Mouse (Mus musculus) MEL (cell line): ENCODE measurements around the gene Cenpl. TPM values are rescaled to one million over a fixed set of nuclear protein-coding genes. Genes with fewer than 3 reads are reported as not detected.

Experiments
- DNase-seq: peaks from one replicate; pipeline ENCODE4 v3.0.0; 2011; ENCODE audit warnings: low read depth, low spot score
- H3K27ac ChIP-seq: 2 replicates; pipeline ENCODE4 v1.5.1; 2012; ENCODE audit warnings: low read depth, mild to moderate bottlenecking, control low read depth, low read length, moderate library complexity; ENCODE audit not compliant: control insufficient read depth
- H3K27me3 ChIP-seq, 2 experiments: fragments of 150-350 bp in 1 of 2; sonication (generic) in 1 of 2; 2 replicates each; pipeline ENCODE4 v1.6.1; 2012; ENCODE audit warnings: low read length in 2 of 2, mild to moderate bottlenecking in 2 of 2, improper control_type of control experiment in 1 of 2, moderate library complexity in 1 of 2; ENCODE audit not compliant: insufficient read depth in 2 of 2, control insufficient read depth in 1 of 2
- H3K36me3 ChIP-seq, 2 experiments: 2 replicates each; pipeline ENCODE4 v1.6.1; 2012 to 2014; ENCODE audit warnings: low read length in 2 of 2, improper control_type of control experiment in 1 of 2, inconsistent platforms in 1 of 2, mild to moderate bottlenecking in 1 of 2; ENCODE audit not compliant: insufficient read depth in 2 of 2, control insufficient read depth in 1 of 2
- H3K4me1 ChIP-seq, 2 experiments: fragments of 150-350 bp in 1 of 2; sonication (generic) in 1 of 2; 2 replicates each; pipeline ENCODE4 v1.6.1; 2012; ENCODE audit warnings: low read length in 2 of 2, improper control_type of control experiment in 1 of 2, mild to moderate bottlenecking in 1 of 2; ENCODE audit not compliant: insufficient read depth in 2 of 2, control insufficient read depth in 1 of 2
- H3K4me3 ChIP-seq, 2 experiments: fragments of 150-350 bp in 1 of 2; sonication (generic) in 1 of 2; 2 replicates each; pipeline ENCODE4 v1.5.1; 2012; ENCODE audit warnings: low read depth in 2 of 2, low read length in 2 of 2, mild to moderate bottlenecking in 2 of 2, moderate library complexity in 2 of 2, control low read depth in 1 of 2, improper control_type of control experiment in 1 of 2; ENCODE audit not compliant: control insufficient read depth in 1 of 2, insufficient read depth in 1 of 2
- H3K79me2 ChIP-seq: 2 replicates; pipeline ENCODE4 v1.6.1; 2012; ENCODE audit warnings: mild to moderate bottlenecking, low read length, moderate library complexity; ENCODE audit not compliant: control insufficient read depth, poor library complexity, insufficient read depth
- H3K9ac ChIP-seq: 2 replicates; pipeline ENCODE4 v1.6.1; 2012; ENCODE audit warnings: low read depth, mild to moderate bottlenecking, control low read depth, low read length, moderate library complexity; ENCODE audit not compliant: control insufficient read depth, poor library complexity, severe bottlenecking
- H3K9me3 ChIP-seq: fragments of 150-350 bp; sonication (generic); replicated peaks from 2 replicates; pipeline ENCODE4 v1.6.1; 2012; ENCODE audit warnings: mild to moderate bottlenecking, low read length, improper control_type of control experiment, moderate library complexity; ENCODE audit not compliant: insufficient read depth
- BHLHE40 ChIP-seq: IDR thresholded peaks from 2 replicates; pipeline ENCODE4 v1.6.1; 2012; ENCODE audit warnings: low read depth, mild to moderate bottlenecking, inconsistent platforms, low read length, improper control_type of control experiment, borderline replicate concordance
- E2F4 ChIP-seq: IDR thresholded peaks from 2 replicates; pipeline ENCODE4 v1.6.1; 2011; ENCODE audit warnings: low read depth, low read length, improper control_type of control experiment, borderline replicate concordance
- EP300 ChIP-seq, 2 experiments: IDR thresholded peaks; 2 replicates each; pipeline ENCODE4 v1.6.1; 2011; ENCODE audit warnings: improper control_type of control experiment in 2 of 2, low read length in 2 of 2, low read depth in 1 of 2, mild to moderate bottlenecking in 1 of 2
- ETS1 ChIP-seq: IDR thresholded peaks from 2 replicates; pipeline ENCODE4 v1.6.1; 2012; ENCODE audit warnings: low read depth, mild to moderate bottlenecking, inconsistent platforms, low read length, improper control_type of control experiment, moderate library complexity
- KAT2A ChIP-seq: conservative IDR thresholded peaks from 2 replicates; pipeline ENCODE4 v1.6.1; 2012; ENCODE audit warnings: low read depth, low read length, improper control_type of control experiment, inconsistent platforms
- POLR2A ChIP-seq, 2 experiments: IDR thresholded peaks; 2 replicates each; pipeline ENCODE4 v1.6.1; 2011 to 2012; ENCODE audit warnings: low read length in 2 of 2, mild to moderate bottlenecking in 2 of 2, control low read depth in 1 of 2, improper control_type of control experiment in 1 of 2, low read depth in 1 of 2, moderate library complexity in 1 of 2; ENCODE audit not compliant: control insufficient read depth in 1 of 2, insufficient read depth in 1 of 2, poor library complexity in 1 of 2
- POLR2AphosphoS5 ChIP-seq: IDR thresholded peaks from 2 replicates; pipeline ENCODE4 v1.6.1; 2012; ENCODE audit warnings: low read depth, borderline replicate concordance, mild to moderate bottlenecking, inconsistent platforms, low read length, moderate library complexity, mixed read lengths
- TBP ChIP-seq: IDR thresholded peaks from 2 replicates; pipeline ENCODE4 v1.8.0; 2011; ENCODE audit warnings: low read depth, low read length, improper control_type of control experiment
- USF1 ChIP-seq: IDR thresholded peaks from 2 replicates; pipeline ENCODE4 v1.6.1; 2014; ENCODE audit warnings: low read depth, mild to moderate bottlenecking, inconsistent platforms, low read length, improper control_type of control experiment, moderate library complexity
- ZKSCAN1 ChIP-seq: IDR thresholded peaks from 2 replicates; pipeline ENCODE4 v1.6.1; 2012; ENCODE audit warnings: low read depth, mild to moderate bottlenecking, inconsistent platforms, low read length, improper control_type of control experiment, moderate library complexity
- polyA plus RNA-seq, 2 experiments: library from polyadenylated mRNA; stranded (reverse) in 1 of 2; unstranded in 1 of 2; fragments of >175 nt in 1 of 2; fragments of >200 nt in 1 of 2; gene quantifications; 2 replicates each; pipeline versions ENCODE4 v1.2.1 to v1.2.4; 2012; ENCODE audit warnings: low replicate concordance in 2 of 2, low read depth in 1 of 2; ENCODE audit not compliant: insufficient read length in 2 of 2, insufficient read depth in 1 of 2, missing spikeins in 1 of 2
- total RNA-seq: library from RNA; depleted of rRNA; stranded (reverse); fragments of 300-350 nt; gene quantifications from 2 replicates; pipeline ENCODE4 v1.2.3, GENCODE M21; 2012

Cenpl gene
- total and polyA plus RNA-seq, 3 experiments = 6.2 to 16.9 TPM; not detected in 1

DNA sequence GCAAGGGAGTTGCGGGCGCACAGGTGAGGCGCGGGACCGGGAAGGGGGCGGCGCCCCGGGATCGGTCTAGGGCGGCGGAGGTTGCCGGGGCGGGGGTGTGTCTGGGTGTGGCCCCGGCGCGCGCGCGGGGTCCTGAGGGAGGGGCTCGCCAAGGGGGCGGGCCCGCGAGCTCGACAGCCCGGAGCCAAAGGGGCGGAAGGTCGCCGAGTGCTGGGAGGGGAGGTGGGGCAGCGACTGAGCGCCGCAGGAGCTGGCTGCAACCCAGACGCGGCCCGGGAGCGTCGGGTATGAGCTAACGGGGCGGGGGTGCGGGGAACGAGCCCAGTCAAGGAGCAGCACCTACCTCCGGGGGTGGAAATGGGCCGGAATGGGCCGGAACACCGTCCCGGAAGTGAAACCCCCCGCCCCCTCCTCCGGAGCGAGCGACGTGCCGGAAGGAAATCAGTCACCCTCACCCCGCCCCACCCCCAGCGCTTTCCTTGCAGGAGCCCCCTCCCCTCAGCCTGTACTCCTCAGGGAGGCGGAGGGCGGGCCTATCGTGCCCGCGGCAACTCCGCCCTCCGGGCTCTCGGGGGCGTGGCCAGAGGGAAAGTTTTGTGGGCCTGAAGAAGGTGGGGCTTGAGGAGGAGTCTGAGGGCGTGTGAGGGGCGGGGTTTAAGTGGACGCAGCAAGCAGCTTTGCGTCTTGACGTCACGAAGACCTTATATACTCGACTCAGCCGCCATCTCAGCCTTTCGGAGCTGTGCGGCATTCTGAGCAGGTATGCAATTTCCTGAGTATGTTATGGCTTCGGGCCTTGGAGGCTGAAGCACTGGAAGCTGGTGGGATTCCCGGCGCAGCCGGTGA is 35.9 kb upstream of the Cenpl start, which contains the start of gene Zbtb37:
TSS of gene Zbtb37 (minus strand) at position 415 of the 846 bp plus-strand sequence.
- Histone ChIP-seq H3K9me3 (no peaks in the 10 kb centered on the region), H3K79me2 (peaks cover 44% of the 10 kb centered on the region), H3K4me3 (peak within 1 kb of the TSS; percentile 77 to 93), H3K27me3 (no peaks in the 10 kb centered on the region), H3K4me1 (peaks cover 0 to 9% of the 10 kb centered on the region in 2 experiments; a peak in 3 of 4 replicates), H3K9ac (peak within 1 kb of the TSS; percentile 98), H3K36me3 (peaks cover 19 to 27% of the 10 kb centered on the region in 2 experiments), H3K27ac (peak within 1 kb of the TSS; percentile 99)
- DNase-seq = peak; percentile 99
- TF ChIP-seq KAT2A = no peak
- peak; percentile 99 for TF ChIP-seq TBP
- peak; percentile 94 to 99 for TF ChIP-seq POLR2A (IDR thresholded peaks at IDR 0.05; ENCODE audit: control insufficient read depth in 1 of 2, insufficient read depth in 1 of 2, low read depth in 1 of 2, low read length in 2 of 2, poor library complexity in 1 of 2)
- TF ChIP-seq, all 39 proteins: peak for 2

DNA sequence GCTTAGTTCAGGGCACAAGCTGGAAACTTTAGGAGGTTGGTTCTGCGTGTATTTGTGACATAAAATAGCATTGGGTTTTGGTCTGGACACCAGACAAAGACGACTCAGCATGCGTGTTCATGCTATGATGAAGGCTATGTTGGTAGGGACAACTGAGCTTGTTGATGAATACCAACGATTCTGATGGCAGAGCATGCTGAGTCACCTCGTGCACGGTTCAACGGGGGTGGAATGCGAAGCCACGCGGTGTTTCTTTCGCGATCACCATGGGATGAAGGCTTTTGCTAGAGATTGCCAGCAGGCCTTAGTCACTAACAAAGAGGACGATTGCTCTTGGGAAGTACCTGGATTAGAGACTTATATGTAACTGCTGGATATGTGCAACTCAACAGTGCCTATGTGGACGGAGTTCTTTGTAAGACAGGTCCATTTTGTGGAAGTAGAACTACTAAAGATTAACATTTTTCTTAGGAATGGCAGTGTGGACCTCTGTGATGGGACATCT is 35.2 kb upstream of the Cenpl start:
- peak; percentile 65 for DNase-seq
- Histone ChIP-seq H3K79me2 (peaks cover 44% of the 10 kb centered on the region), H3K27ac (peak overlapping the region; percentile 99), H3K4me3 (peak overlapping the region; percentile 65 to 93), H3K36me3 (peaks cover 17 to 27% of the 10 kb centered on the region in 2 experiments), H3K9ac (peak overlapping the region; percentile 98), H3K9me3 (no peaks in the 10 kb centered on the region), H3K27me3 (no peaks in the 10 kb centered on the region), H3K4me1 (peaks cover 0 to 9% of the 10 kb centered on the region in 2 experiments; a peak in 2 of 4 replicates)
- TF ChIP-seq ETS1 = no peak
- peak in 1 of 2 experiments; percentile 83; a peak in 2 of 4 replicates for TF ChIP-seq POLR2A (IDR thresholded peaks at IDR 0.05; ENCODE audit: control insufficient read depth in 1 of 2, insufficient read depth in 1 of 2, low read depth in 1 of 2, low read length in 2 of 2, poor library complexity in 1 of 2)
- TF ChIP-seq POLR2AphosphoS5 = peak; percentile 99; the same call in 1 of the 2 replicates
- no peak for TF ChIP-seq KAT2A
- TF ChIP-seq TBP = peak; percentile 59

DNA sequence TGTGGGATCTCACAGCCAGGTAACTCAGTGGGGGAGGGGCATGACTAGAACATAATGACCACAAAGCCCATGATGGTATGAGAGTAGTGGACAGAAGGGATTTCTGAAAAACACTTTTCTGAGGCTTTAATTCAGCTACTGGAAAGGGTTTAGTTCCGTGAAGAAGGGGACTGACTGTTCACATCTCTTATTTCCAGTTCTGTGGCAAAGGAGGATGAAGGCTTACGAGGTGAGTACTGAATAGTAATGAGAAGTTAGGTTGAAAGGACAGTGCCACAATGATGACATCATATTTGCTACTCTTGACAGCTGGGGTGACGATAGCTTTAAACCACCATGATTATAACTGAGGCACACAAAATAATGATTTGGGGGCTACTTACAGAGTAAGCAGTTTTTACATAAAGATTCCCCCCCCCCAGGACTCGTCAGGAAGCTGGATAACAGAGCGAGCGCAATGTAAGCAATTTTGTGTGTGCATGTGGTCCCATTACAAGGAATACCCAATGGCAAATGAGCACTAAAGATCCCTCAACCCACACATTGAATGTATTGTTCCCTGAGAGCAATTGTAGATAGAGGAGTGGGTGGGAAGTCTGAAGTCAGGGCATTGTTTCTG is 34.6 kb upstream of the Cenpl start:
- Histone ChIP-seq H3K27me3 (no peaks in the 10 kb centered on the region), H3K27ac (peak overlapping the region; percentile 99), H3K9me3 (no peaks in the 10 kb centered on the region), H3K36me3 (peaks cover 15 to 27% of the 10 kb centered on the region in 2 experiments), H3K9ac (peak overlapping the region; percentile 98)
- DNase-seq = peak; percentile 58
- TF ChIP-seq BHLHE40 (no peak), POLR2A (IDR thresholded peaks at IDR 0.05; ENCODE audit: control insufficient read depth in 1 of 2, insufficient read depth in 1 of 2, low read depth in 1 of 2, low read length in 2 of 2, poor library complexity in 1 of 2) (peak in 1 of 2 experiments; percentile 61; a peak in 2 of 4 replicates), ZKSCAN1 (no peak), E2F4 (no peak), EP300 (IDR thresholded peaks at IDR 0.05; ENCODE audit: low read depth in 1 of 2, low read length in 2 of 2) (no peak), USF1 (no peak)
- TF ChIP-seq, all 39 proteins: peak for 1
- Histone ChIP-seq H3K79me2 (peaks cover 44% of the 10 kb centered on the region), H3K4me1 (peaks cover 0 to 9% of the 10 kb centered on the region in 2 experiments; a peak in 2 of 4 replicates), H3K4me3 (peak overlapping the region; percentile 65 to 93)
